Mouse (Mus musculus) testis, adult 2 months (tissue): ENCODE measurements around the gene Rsad2. TPM values are rescaled to one million over a fixed set of nuclear protein-coding genes. Genes with fewer than 3 reads are reported as not detected.
A peak's percentile ranks its signal among the peaks of the same experiment; 100 is the strongest.

ENCODE experiments used
- H3K27ac ChIP-seq: fragments of 200-500 bp; 2 replicates; pipeline ENCODE4 v1.5.1; 2012; ENCODE audit warnings: low read depth, low read length; ENCODE audit not compliant: control insufficient read depth, insufficient read depth
- H3K27me3 ChIP-seq: fragments of 200-500 bp; 2 replicates; pipeline ENCODE4 v1.6.1; 2012; ENCODE audit warnings: mild to moderate bottlenecking, low read length, moderate library complexity; ENCODE audit not compliant: control insufficient read depth, insufficient read depth
- H3K36me3 ChIP-seq: fragments of 200-500 bp; 2 replicates; pipeline ENCODE4 v1.6.1; 2012; ENCODE audit warnings: mild to moderate bottlenecking, low read length; ENCODE audit not compliant: control insufficient read depth, insufficient read depth
- H3K4me1 ChIP-seq: fragments of 200-500 bp; 2 replicates; pipeline ENCODE4 v1.6.1; 2012; ENCODE audit warnings: low read length; ENCODE audit not compliant: control insufficient read depth, insufficient read depth
- H3K4me3 ChIP-seq: fragments of 200-500 bp; 2 replicates; pipeline ENCODE4 v1.5.1; 2012; ENCODE audit warnings: low read depth, mild to moderate bottlenecking, low read length, moderate library complexity, mixed read lengths; ENCODE audit not compliant: control insufficient read depth
- CTCF ChIP-seq: fragments of 200-500 bp; IDR thresholded peaks from 2 replicates; pipeline ENCODE4 v1.5.1; 2012; ENCODE audit warnings: low read depth, mild to moderate bottlenecking, inconsistent platforms, low read length, moderate library complexity; ENCODE audit not compliant: control insufficient read depth, insufficient read depth, insufficient replicate concordance
- POLR2A ChIP-seq: fragments of 200-500 bp; IDR thresholded peaks from 2 replicates; pipeline ENCODE4 v1.6.1; 2012; ENCODE audit warnings: low read depth, mild to moderate bottlenecking, inconsistent platforms, low read length, moderate library complexity; ENCODE audit not compliant: control insufficient read depth
- polyA plus RNA-seq: library from polyadenylated mRNA; depleted of rRNA; stranded (reverse); fragments of >200 nt; gene quantifications from 2 replicates; pipeline ENCODE4 v1.2.3, GENCODE M21; 2012

The Rsad2 gene
- polyA plus RNA-seq, 1 experiment: 0.07 TPM

GRCm38 (mm10) chr12:26416636-26417295 is 39.5 kb downstream of the Rsad2 start:
- H3K4me1 ChIP-seq: peaks cover 8% of the 10 kb centered on the region
- H3K36me3 ChIP-seq: no peaks in the 10 kb centered on the region
- H3K27ac ChIP-seq: peak overlapping the region; percentile 83
- H3K4me3 ChIP-seq: no peak overlapping the region
- TF ChIP-seq POLR2A (no peak), CTCF (no peak)
- H3K27me3 ChIP-seq: no peaks in the 10 kb centered on the region

GRCm38 (mm10) chr12:26415104-26415771 is 41.0 kb downstream of the Rsad2 start, which contains the start of gene Rnf144a:
Rnf144a (minus strand) TSS chr12:26415254.
- Histone ChIP-seq H3K4me1 (peaks cover 8% of the 10 kb centered on the region), H3K4me3 (peak within 1 kb of the TSS; percentile 82), H3K27ac (peak within 1 kb of the TSS; percentile 62), H3K27me3 (no peaks in the 10 kb centered on the region), H3K36me3 (no peaks in the 10 kb centered on the region)
- TF ChIP-seq POLR2A (0 out of 2 replicates have a peak, but pooled peaks have one; percentile 24), CTCF (peak; percentile 89; the same call in 1 of the 2 replicates)

- H3K36me3 ChIP-seq: no peaks in the 10 kb centered on the region
- TF ChIP-seq POLR2A: no peak
- no peak for TF ChIP-seq CTCF
- H3K27me3 ChIP-seq: no peaks in the 10 kb centered on the region
- peaks cover 8% of the 10 kb centered on the region for H3K4me1 ChIP-seq
- peak overlapping the region; percentile 62 for H3K27ac ChIP-seq
- H3K4me3 ChIP-seq: peak overlapping the region; percentile 82
Measured at GRCm38 (mm10) chr12:26414451-26415103, 41.7 kb downstream of the Rsad2 start.

- Histone ChIP-seq H3K4me1 (peaks cover 8% of the 10 kb centered on the region), H3K27me3 (no peaks in the 10 kb centered on the region), H3K4me3 (peak overlapping the region; percentile 82), H3K27ac (peak overlapping the region; percentile 62; the same call in 1 of the 2 replicates), H3K36me3 (no peaks in the 10 kb centered on the region)
- TF ChIP-seq POLR2A (no peak), CTCF (no peak)
Measured at GRCm38 (mm10) chr12:26413961-26414411, 42.3 kb downstream of the Rsad2 start.

DNA sequence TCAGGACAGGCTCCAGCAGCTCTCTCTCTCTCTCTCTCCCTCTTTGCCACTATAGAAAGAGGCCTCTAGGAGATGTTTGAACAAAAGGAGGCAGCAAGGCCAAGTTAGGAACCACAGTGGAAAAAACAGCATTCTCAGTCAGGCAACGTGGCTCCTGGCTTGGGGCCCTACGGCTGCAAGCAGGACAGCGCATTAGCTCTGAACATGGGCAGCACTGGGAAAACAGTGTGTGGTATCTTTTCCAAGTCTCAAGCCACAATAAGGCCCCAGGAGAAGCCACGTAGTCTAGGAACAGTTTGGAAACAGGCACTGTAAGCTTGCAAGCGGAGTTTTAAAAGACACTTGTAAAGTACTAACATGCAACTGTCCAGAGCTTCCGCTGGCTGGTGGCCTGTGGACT is 43.5 kb downstream of the Rsad2 start:
- H3K4me3 ChIP-seq: no peak overlapping the region
- no peaks in the 10 kb centered on the region for H3K27me3 ChIP-seq
- TF ChIP-seq CTCF: no peak
- no peak for TF ChIP-seq POLR2A
- H3K36me3 ChIP-seq: no peaks in the 10 kb centered on the region
- peak overlapping the region; percentile 46 for H3K27ac ChIP-seq
- H3K4me1 ChIP-seq: peaks cover 8% of the 10 kb centered on the region

GRCm38 (mm10) chr12:26411841-26412450 is 44.3 kb downstream of the Rsad2 start:
- no peak overlapping the region for H3K4me3 ChIP-seq
- H3K27me3 ChIP-seq: no peaks in the 10 kb centered on the region
- peaks cover 4% of the 10 kb centered on the region for H3K4me1 ChIP-seq
- H3K36me3 ChIP-seq: no peaks in the 10 kb centered on the region
- H3K27ac ChIP-seq: no peak overlapping the region; the same call in 1 of the 2 replicates
- no peak for TF ChIP-seq POLR2A
- TF ChIP-seq CTCF: no peak
